Mouse (Mus musculus): ENCODE data around the gene Abhd10. TPM values are rescaled to one million over a fixed set of nuclear protein-coding genes. Genes with fewer than 3 reads are reported as not detected.

Abhd10 gene
- total and polyA plus RNA-seq, 2 experiments from 2014 or later = 27.4 to 33.4 TPM

DNA sequence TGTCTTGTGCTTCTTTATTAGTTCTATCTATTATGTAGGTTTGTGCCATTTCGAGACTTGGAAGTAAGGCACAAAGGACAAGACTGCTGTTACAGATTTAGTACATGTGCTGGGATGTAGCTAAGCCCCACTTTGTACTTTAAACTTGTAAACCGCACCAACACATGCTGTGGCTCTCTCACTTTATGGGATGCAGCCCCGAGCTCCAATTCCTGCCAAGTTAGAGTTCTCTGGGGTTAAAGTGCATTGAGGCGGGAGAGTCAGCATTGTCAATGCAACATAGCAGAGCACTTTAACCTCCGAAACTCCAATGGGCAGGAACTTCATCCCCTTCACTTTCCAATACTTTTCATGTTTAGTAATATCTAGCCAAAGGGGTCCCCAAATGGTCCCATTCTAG lies 13.6 kb downstream of the Abhd10 start:
- peaks cover 31% of the 10 kb centered on the region for H3K36me3 ChIP-seq (ENCODE audit: insufficient read depth)
- TF ChIP-seq CTCF (IDR thresholded peaks at IDR 0.05; ENCODE audit: low read depth) = no peak
- H3K9ac ChIP-seq = no peak overlapping the region
- H3K27ac ChIP-seq (ENCODE audit: low read depth, low read length) = no peak overlapping the region
- DNase-seq = no peak
- 85% methylated on average over 5 of the region's 5 CpGs for WGBS
- H3K9me3 ChIP-seq (ENCODE audit: low read length) = no peaks in the 10 kb centered on the region
- no peak for ATAC-seq
- no peak overlapping the region for H3K4me3 ChIP-seq (ENCODE audit: low read depth, low read length)
- H3K4me1 ChIP-seq (ENCODE audit: insufficient read depth) = no peaks in the 10 kb centered on the region; the same call in 1 of the 2 replicates
- H3K27me3 ChIP-seq (ENCODE audit: insufficient read depth, low read length) = no peaks in the 10 kb centered on the region
- H3K4me2 ChIP-seq (ENCODE audit: low read depth) = no peak overlapping the region

DNA sequence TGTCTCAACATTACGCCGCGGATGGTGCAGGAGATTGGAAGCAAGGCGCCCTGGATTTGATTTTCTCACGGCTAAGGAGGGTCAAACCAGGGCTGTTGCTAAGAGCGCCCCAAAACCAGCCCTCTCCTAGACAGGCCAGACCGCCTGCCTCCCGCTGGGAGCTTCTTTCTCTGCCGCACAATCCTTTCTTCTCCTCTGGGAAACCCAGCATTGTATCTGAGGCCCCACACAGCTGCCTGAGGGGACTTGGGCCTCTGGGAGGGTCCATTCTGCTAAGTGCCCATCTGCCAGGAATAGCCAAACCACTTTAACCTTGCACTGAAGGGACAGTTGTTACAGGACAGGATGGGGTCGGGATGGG lies 18.0 kb downstream of the Abhd10 start:
- WGBS = 0% methylated on average over 10 of the region's 10 CpGs
- peak overlapping the region; percentile 60 for H3K4me2 ChIP-seq (ENCODE audit: low read depth)
- peaks cover 10% of the 10 kb centered on the region for H3K36me3 ChIP-seq (ENCODE audit: insufficient read depth)
- H3K4me1 ChIP-seq (ENCODE audit: insufficient read depth) = peaks cover 17% of the 10 kb centered on the region
- no peaks in the 10 kb centered on the region for H3K9me3 ChIP-seq (ENCODE audit: low read length)
- no peaks in the 10 kb centered on the region for H3K27me3 ChIP-seq (ENCODE audit: insufficient read depth, low read length)
- ATAC-seq (peak; percentile 72), DNase-seq (no peak)
- peak overlapping the region; percentile 98 for H3K27ac ChIP-seq (ENCODE audit: low read depth, low read length)
- H3K9ac ChIP-seq = peak overlapping the region; percentile 87
- no peak for TF ChIP-seq CTCF (IDR thresholded peaks at IDR 0.05; ENCODE audit: low read depth)
- H3K4me3 ChIP-seq (ENCODE audit: low read depth, low read length) = peak overlapping the region; percentile 55

GRCm38 (mm10) chr16:45724061-45724741 lies 18.6 kb downstream of the Abhd10 start, which contains the start of gene Tagln3:
Gene Tagln3 (minus strand): TSS chr16:45724608.
- peak within 1 kb of the TSS; percentile 60 for H3K4me2 ChIP-seq (ENCODE audit: low read depth)
- H3K36me3 ChIP-seq (ENCODE audit: insufficient read depth) = peaks cover 15% of the 10 kb centered on the region
- under 1% methylated on average over 30 of the region's 30 CpGs for WGBS
- ATAC-seq = peak; percentile 87
- peak within 1 kb of the TSS; percentile 98 for H3K27ac ChIP-seq (ENCODE audit: low read depth, low read length)
- H3K9me3 ChIP-seq (ENCODE audit: low read length) = no peaks in the 10 kb centered on the region
- peak within 1 kb of the TSS; percentile 55 for H3K4me3 ChIP-seq (ENCODE audit: low read depth, low read length)
- H3K27me3 ChIP-seq (ENCODE audit: insufficient read depth, low read length) = no peaks in the 10 kb centered on the region
- peak within 1 kb of the TSS; percentile 87 for H3K9ac ChIP-seq
- DNase-seq = peak; percentile 87
- TF ChIP-seq CTCF (IDR thresholded peaks at IDR 0.05; ENCODE audit: low read depth) = no peak
- peaks cover 17% of the 10 kb centered on the region for H3K4me1 ChIP-seq (ENCODE audit: insufficient read depth)

GRCm38 (mm10) chr16:45723172-45723901 lies 19.4 kb downstream of the Abhd10 start:
- Histone ChIP-seq H3K9me3 (ENCODE audit: low read length) (no peaks in the 10 kb centered on the region), H3K9ac (peak overlapping the region; percentile 87), H3K36me3 (ENCODE audit: insufficient read depth) (peaks cover 20% of the 10 kb centered on the region), H3K27me3 (ENCODE audit: insufficient read depth, low read length) (no peaks in the 10 kb centered on the region), H3K4me1 (ENCODE audit: insufficient read depth) (peaks cover 17% of the 10 kb centered on the region), H3K4me3 (ENCODE audit: low read depth, low read length) (peak overlapping the region; percentile 55), H3K4me2 (ENCODE audit: low read depth) (peak overlapping the region; percentile 60), H3K27ac (ENCODE audit: low read depth, low read length) (peak overlapping the region; percentile 98)
- ATAC-seq = peak; percentile 23
- peak; percentile 72 for DNase-seq
- TF ChIP-seq CTCF (IDR thresholded peaks at IDR 0.05; ENCODE audit: low read depth) = no peak
- WGBS = 15% methylated on average over 6 of the region's 6 CpGs

DNA sequence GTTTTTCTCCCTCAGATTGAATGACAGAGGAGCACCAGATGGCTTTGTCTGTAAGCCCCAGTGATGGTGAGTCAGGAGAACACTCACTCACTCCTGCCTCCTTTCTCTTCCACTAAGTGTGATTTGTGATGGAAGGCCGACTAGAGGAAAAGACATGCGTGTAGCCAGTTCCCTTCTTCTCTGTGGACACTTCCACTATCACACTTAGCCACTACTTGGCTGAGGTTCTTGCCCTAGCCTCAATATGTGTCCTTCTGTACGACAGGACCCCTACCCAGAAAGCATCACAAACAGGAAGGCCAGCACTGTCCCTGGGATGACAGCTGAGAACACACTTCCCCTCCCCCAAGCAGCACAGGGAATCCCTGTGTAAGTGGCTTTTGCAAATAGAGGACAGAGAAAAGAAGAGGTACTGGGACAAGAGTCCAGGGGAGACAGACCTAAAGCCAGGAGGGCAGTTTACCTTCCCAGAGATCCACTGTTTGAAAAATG lies 20.2 kb downstream of the Abhd10 start:
- H3K27ac ChIP-seq (ENCODE audit: low read depth, low read length) = peak overlapping the region; percentile 98
- no peaks in the 10 kb centered on the region for H3K27me3 ChIP-seq (ENCODE audit: insufficient read depth, low read length)
- peak overlapping the region; percentile 55 for H3K4me3 ChIP-seq (ENCODE audit: low read depth, low read length)
- TF ChIP-seq CTCF (IDR thresholded peaks at IDR 0.05; ENCODE audit: low read depth) = no peak
- peaks cover 17% of the 10 kb centered on the region for H3K4me1 ChIP-seq (ENCODE audit: insufficient read depth)
- ATAC-seq (no peak), DNase-seq (peak; percentile 48)
- H3K4me2 ChIP-seq (ENCODE audit: low read depth) = peak overlapping the region; percentile 60
- H3K36me3 ChIP-seq (ENCODE audit: insufficient read depth) = peaks cover 20% of the 10 kb centered on the region
- H3K9me3 ChIP-seq (ENCODE audit: low read length) = no peaks in the 10 kb centered on the region
- H3K9ac ChIP-seq = peak overlapping the region; percentile 87
- WGBS = 39% methylated on average over 3 of the region's 3 CpGs

DNA sequence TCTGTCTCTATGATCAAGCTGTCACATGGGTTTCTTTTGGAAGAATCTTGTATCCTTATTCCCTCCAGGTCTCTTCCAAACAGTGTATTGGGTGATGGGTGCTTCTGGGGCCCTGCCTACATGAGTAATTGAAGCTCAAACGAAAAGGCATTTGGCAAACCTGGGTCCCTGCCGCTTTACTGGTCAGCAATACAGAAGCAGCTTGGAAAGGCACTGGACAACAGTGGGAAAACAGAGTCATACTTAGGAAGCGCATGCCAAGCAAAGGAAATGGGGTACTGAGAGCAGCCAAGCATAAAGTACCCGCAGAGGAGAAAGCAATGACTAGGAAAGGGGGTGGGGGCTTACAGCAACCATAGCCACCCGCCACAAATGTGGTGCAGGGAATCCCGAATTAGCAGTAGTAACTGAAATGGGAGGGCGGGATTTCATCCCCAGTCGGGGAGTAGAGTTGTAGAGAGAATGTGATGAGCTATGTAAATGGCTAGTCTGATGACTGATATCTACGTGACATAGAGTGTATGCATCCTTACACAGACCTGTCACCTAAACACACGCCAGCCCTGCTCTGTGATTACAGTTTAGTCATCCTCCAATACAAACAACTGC lies 22.6 kb downstream of the Abhd10 start:
- H3K4me1 ChIP-seq (ENCODE audit: insufficient read depth) = peaks cover 17% of the 10 kb centered on the region
- no peak overlapping the region for H3K4me3 ChIP-seq (ENCODE audit: low read depth, low read length)
- H3K36me3 ChIP-seq (ENCODE audit: insufficient read depth) = peaks cover 29% of the 10 kb centered on the region
- ATAC-seq (no peak), DNase-seq (no peak)
- 88% methylated on average over 10 of the region's 10 CpGs for WGBS
- no peak overlapping the region for H3K9ac ChIP-seq
- H3K4me2 ChIP-seq (ENCODE audit: low read depth) = no peak overlapping the region
- TF ChIP-seq CTCF (IDR thresholded peaks at IDR 0.05; ENCODE audit: low read depth) = no peak
- H3K9me3 ChIP-seq (ENCODE audit: low read length) = no peaks in the 10 kb centered on the region
- H3K27me3 ChIP-seq (ENCODE audit: insufficient read depth, low read length) = no peaks in the 10 kb centered on the region
- H3K27ac ChIP-seq (ENCODE audit: low read depth, low read length) = no peak overlapping the region
